Mouse (Mus musculus) embryo, embryonic 10 days (tissue): ENCODE measurements around the gene Dek.

Source experiments
- DNase-seq: peaks from one replicate; pipeline ENCODE4 v3.0.0-alpha.2; 2015; ENCODE audit warnings: low spot score

Gene Dek

GRCm38 (mm10) chr13:47109239-47109638 is 3.2 kb upstream of the Dek start:
- no peak for DNase-seq

- DNase-seq = no peak
Measured at GRCm38 (mm10) chr13:47106580-47106888, 533 bp upstream of the Dek start.

- DNase-seq = peak; percentile 63
Measured at GRCm38 (mm10) chr13:47104856-47105541, 1.0 kb downstream of the Dek start.

GRCm38 (mm10) chr13:47104146-47104545 is 1.9 kb downstream of the Dek start:
- no peak for DNase-seq

GRCm38 (mm10) chr13:47100587-47100986 is 5.4 kb downstream of the Dek start:
- DNase-seq = no peak

GRCm38 (mm10) chr13:47099265-47099664 is 6.7 kb downstream of the Dek start:
- no peak for DNase-seq

GRCm38 (mm10) chr13:47096591-47096990 is 9.4 kb downstream of the Dek start:
- no peak for DNase-seq

GRCm38 (mm10) chr13:47093791-47094190 is 12.2 kb downstream of the Dek start:
- no peak for DNase-seq

- DNase-seq = no peak
Measured at GRCm38 (mm10) chr13:47089271-47089670, 16.7 kb downstream of the Dek start.

GRCm38 (mm10) chr13:47088433-47088832 is 17.6 kb downstream of the Dek start:
- no peak for DNase-seq

GRCm38 (mm10) chr13:47080905-47081505 is 25.0 kb downstream of the Dek start:
- no peak for DNase-seq

- no peak for DNase-seq
Measured at GRCm38 (mm10) chr13:47078799-47079198, 27.2 kb downstream of the Dek start.

GRCm38 (mm10) chr13:47077367-47077766 is 28.6 kb downstream of the Dek start:
- DNase-seq = no peak

GRCm38 (mm10) chr13:47076156-47076555 is 29.8 kb downstream of the Dek start:
- DNase-seq = no peak

- DNase-seq = no peak
Measured at GRCm38 (mm10) chr13:47072484-47072883, 33.5 kb downstream of the Dek start.

GRCm38 (mm10) chr13:47071871-47072270 is 34.1 kb downstream of the Dek start:
- no peak for DNase-seq

- DNase-seq = no peak
Measured at GRCm38 (mm10) chr13:47070329-47071080, 35.5 kb downstream of the Dek start.

GRCm38 (mm10) chr13:47067001-47067400 is 39.0 kb downstream of the Dek start:
- DNase-seq = no peak

- no peak for DNase-seq
Measured at GRCm38 (mm10) chr13:47066516-47066915, 39.5 kb downstream of the Dek start.

- DNase-seq = no peak
Measured at GRCm38 (mm10) chr13:47063985-47064760, 41.8 kb downstream of the Dek start.

GRCm38 (mm10) chr13:47062756-47063155 is 43.2 kb downstream of the Dek start:
- DNase-seq = no peak

- DNase-seq = no peak
Measured at GRCm38 (mm10) chr13:47056781-47057180, 49.2 kb downstream of the Dek start.

GRCm38 (mm10) chr13:47056126-47056525 is 49.9 kb downstream of the Dek start:
- DNase-seq = no peak
